Mouse (Mus musculus): ENCODE results near the gene Tmem223. TPM values are rescaled to one million over a fixed set of nuclear protein-coding genes. Genes with fewer than 3 reads are reported as not detected.

Gene Tmem223
- polyA plus RNA-seq, 1 experiment: 59.4 TPM

DNA sequence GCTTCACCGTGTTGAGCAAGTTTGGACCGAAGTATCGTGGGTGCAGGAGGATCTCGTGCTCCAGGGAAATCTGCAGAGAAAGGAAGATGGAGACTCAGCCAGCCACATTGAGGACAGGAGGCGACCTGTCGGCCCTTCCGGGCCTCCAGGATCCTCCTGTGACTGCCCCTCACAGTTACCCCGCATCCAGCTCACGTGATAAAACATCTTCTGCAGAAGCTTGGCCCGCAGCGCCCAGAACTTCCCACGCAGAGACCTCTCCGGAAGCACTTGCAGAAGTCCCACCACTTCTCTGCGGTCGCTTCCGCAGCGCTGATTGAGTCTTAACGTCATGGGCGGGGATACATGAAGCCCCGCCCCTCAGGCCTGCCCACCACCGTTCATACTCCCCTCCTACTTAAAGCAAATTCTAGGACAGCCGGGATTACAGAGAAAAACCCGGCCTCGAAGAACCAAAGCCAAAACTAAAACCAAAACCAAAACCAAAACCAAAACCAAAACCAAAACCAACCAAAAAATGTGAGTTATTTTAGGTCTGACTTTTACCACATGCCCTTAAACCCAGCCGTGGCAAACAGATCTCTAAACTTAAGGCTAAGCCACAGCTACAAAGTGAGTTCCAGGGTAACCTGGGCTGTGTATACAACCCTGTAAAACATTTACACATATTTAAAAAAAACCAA is 27.6 kb downstream of the Tmem223 start, which contains the start of gene Polr2g:
Gene Polr2g, minus strand, starts transcription at position 314 of the 683 bp plus-strand sequence.
- Histone ChIP-seq H3K4me2 (ENCODE audit: low read depth) (peak within 1 kb of the TSS; percentile 80), H3ac (ENCODE audit: control insufficient read depth, insufficient read length) (peak within 1 kb of the TSS; percentile 23), H3K27me3 (ENCODE audit: control insufficient read depth, insufficient read depth, insufficient read length) (no peaks in the 10 kb centered on the region), H3K36me3 (ENCODE audit: control insufficient read depth, insufficient read depth) (peaks cover 16% of the 10 kb centered on the region), H3K79me2 (ENCODE audit: control insufficient read depth, insufficient read depth) (peaks cover 23% of the 10 kb centered on the region), H3K4me3 (peak within 1 kb of the TSS; percentile 75)
- TF ChIP-seq MYOG (IDR thresholded peaks at IDR 0.05; ENCODE audit: control insufficient read depth in 1 of 3, insufficient read depth in 1 of 3, insufficient read length in 2 of 3, low read depth in 2 of 3): no peak
- TF ChIP-seq POLR2A (IDR thresholded peaks at IDR 0.05; ENCODE audit: insufficient read length, low read depth): peak; percentile 74
- peak; percentile 7 for TF ChIP-seq USF1 (IDR thresholded peaks at IDR 0.05; ENCODE audit: low read depth)
- peak; percentile 63 for TF ChIP-seq POLR2AphosphoS2 (IDR thresholded peaks at IDR 0.05; ENCODE audit: insufficient read length, low read depth)

DNA sequence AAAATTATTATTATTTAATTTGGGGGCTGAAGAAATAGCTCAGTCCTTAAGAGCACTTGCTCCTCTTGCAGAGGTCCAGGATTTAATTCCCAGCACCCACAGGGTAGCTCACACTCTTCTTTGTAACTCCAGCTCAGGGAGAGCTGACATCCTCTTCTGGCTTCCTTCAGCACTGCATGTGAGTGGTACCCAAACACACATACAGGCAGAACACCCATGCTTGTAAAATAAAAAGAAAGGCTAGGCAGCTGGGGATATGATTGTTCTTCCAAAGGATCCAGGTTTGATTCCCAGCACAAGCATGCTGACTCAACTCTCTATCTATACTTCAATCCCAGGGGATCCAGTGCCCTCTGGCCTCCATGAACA is 28.1 kb downstream of the Tmem223 start:
- Histone ChIP-seq H3K4me2 (ENCODE audit: low read depth) (peak overlapping the region; percentile 80), H3ac (ENCODE audit: control insufficient read depth, insufficient read length) (no peak overlapping the region), H3K36me3 (ENCODE audit: control insufficient read depth, insufficient read depth) (peaks cover 11% of the 10 kb centered on the region), H3K4me3 (peak overlapping the region; percentile 75), H3K27me3 (ENCODE audit: control insufficient read depth, insufficient read depth, insufficient read length) (no peaks in the 10 kb centered on the region), H3K79me2 (ENCODE audit: control insufficient read depth, insufficient read depth) (peaks cover 23% of the 10 kb centered on the region)
- TF ChIP-seq POLR2AphosphoS2 (IDR thresholded peaks at IDR 0.05; ENCODE audit: insufficient read length, low read depth) (no peak), POLR2A (IDR thresholded peaks at IDR 0.05; ENCODE audit: insufficient read length, low read depth) (no peak), MYOD1 (IDR thresholded peaks at IDR 0.05; ENCODE audit: control insufficient read depth in 1 of 3, insufficient read length in 2 of 3, low read depth in 2 of 3) (no peak), CEBPB (IDR thresholded peaks at IDR 0.05; ENCODE audit: insufficient read depth, poor library complexity, severe bottlenecking) (no peak), TCF12 (IDR thresholded peaks at IDR 0.05; ENCODE audit: insufficient read depth, poor library complexity, severe bottlenecking) (no peak), MAX (IDR thresholded peaks at IDR 0.05; ENCODE audit: low read depth) (no peak), E2F4 (IDR thresholded peaks at IDR 0.05; ENCODE audit: insufficient read depth) (no peak), REST (IDR thresholded peaks at IDR 0.05; ENCODE audit: insufficient read depth, insufficient read length) (no peak), TCF3 (IDR thresholded peaks at IDR 0.05; ENCODE audit: insufficient read length, low read depth) (no peak), USF1 (IDR thresholded peaks at IDR 0.05; ENCODE audit: low read depth) (no peak), SRF (IDR thresholded peaks at IDR 0.05; ENCODE audit: control insufficient read depth, insufficient read length, low read depth) (no peak), MYOG (IDR thresholded peaks at IDR 0.05; ENCODE audit: control insufficient read depth in 1 of 3, insufficient read depth in 1 of 3, insufficient read length in 2 of 3, low read depth in 2 of 3) (no peak)

DNA sequence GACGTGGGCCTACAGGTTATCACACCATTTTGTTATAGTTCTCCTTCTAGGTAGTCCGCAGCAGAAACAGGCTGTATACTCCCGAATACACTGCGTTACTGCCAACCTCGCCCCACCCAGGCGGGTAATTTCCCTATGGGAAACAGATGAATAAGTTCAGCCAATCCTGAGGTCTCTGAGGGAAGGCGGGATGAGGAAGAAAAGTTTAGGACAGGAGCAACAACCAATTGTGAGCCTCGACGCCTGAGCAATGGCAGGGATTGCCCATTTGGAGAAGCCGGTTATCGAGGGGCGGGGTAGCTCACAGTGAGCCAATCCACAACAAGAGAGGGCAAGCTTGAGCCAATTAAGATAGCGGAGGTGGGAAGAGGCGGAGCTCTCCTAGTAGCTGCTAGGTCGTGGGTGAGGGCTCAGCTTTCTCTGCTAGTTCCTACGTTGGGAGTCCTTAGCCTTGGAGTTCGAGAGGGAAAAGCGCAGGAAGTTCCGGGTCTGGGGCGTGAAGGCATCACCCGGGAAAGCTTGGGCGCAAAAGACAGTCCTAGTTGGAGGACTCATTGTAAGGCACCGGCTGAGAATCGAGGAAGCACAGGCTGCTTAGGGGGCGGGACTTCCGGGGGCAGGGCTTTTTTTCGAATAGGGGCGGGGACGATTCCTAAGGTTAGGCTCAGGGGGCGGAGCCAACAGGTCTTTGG is 31.5 kb downstream of the Tmem223 start, which contains the start of gene Zbtb3:
Gene Zbtb3, plus strand, starts transcription at position 426 of the 692 bp plus-strand sequence.
- Histone ChIP-seq H3K4me2 (ENCODE audit: low read depth) (peak within 1 kb of the TSS; percentile 90), H3K27me3 (ENCODE audit: control insufficient read depth, insufficient read depth, insufficient read length) (no peaks in the 10 kb centered on the region), H3K36me3 (ENCODE audit: control insufficient read depth, insufficient read depth) (peaks cover 9% of the 10 kb centered on the region), H3K79me2 (ENCODE audit: control insufficient read depth, insufficient read depth) (peaks cover 11% of the 10 kb centered on the region), H3K4me3 (peak within 1 kb of the TSS; percentile 50), H3ac (ENCODE audit: control insufficient read depth, insufficient read length) (no peak within 1 kb of the TSS)
- TF ChIP-seq POLR2A (IDR thresholded peaks at IDR 0.05; ENCODE audit: insufficient read length, low read depth) (peak; percentile 54), MYOD1 (IDR thresholded peaks at IDR 0.05; ENCODE audit: control insufficient read depth in 1 of 3, insufficient read length in 2 of 3, low read depth in 2 of 3) (no peak), MAX (IDR thresholded peaks at IDR 0.05; ENCODE audit: low read depth) (no peak), REST (IDR thresholded peaks at IDR 0.05; ENCODE audit: insufficient read depth, insufficient read length) (no peak), POLR2AphosphoS2 (IDR thresholded peaks at IDR 0.05; ENCODE audit: insufficient read length, low read depth) (peak; percentile 37), TCF12 (IDR thresholded peaks at IDR 0.05; ENCODE audit: insufficient read depth, poor library complexity, severe bottlenecking) (no peak), E2F4 (IDR thresholded peaks at IDR 0.05; ENCODE audit: insufficient read depth) (peak; percentile 46), MYOG (IDR thresholded peaks at IDR 0.05; ENCODE audit: control insufficient read depth in 1 of 3, insufficient read depth in 1 of 3, insufficient read length in 2 of 3, low read depth in 2 of 3) (no peak), TCF3 (IDR thresholded peaks at IDR 0.05; ENCODE audit: insufficient read length, low read depth) (no peak), USF1 (IDR thresholded peaks at IDR 0.05; ENCODE audit: low read depth) (no peak), CEBPB (IDR thresholded peaks at IDR 0.05; ENCODE audit: insufficient read depth, poor library complexity, severe bottlenecking) (no peak), SRF (IDR thresholded peaks at IDR 0.05; ENCODE audit: control insufficient read depth, insufficient read length, low read depth) (peak; percentile 72)

DNA sequence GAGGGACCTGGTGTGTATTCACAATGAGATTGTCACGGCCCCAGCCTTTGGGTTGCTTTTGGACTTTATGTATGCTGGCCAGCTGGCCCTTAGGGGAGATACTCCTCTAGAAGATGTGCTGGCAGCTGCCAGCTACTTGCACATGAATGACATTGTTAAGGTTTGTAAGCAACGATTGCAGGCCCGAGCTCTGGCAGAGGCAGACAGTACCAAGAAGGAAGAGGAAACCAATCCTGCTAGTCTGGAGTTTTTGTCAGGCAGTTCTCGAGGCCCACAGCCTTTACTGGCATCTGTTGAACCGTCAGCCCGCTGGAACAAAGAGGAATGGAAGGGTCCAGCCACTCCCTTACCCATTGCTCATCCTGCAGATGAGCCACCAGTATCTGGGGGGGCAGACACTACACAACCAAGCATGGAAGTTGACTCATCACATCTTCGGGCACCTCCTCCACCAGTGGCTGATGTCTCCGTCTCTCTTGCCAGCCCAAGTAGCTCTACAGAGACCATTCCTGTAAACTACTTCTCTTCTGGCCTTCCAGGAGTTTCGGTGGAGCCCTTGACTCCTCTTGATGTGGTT is 32.5 kb downstream of the Tmem223 start:
- TF ChIP-seq MYOG (IDR thresholded peaks at IDR 0.05; ENCODE audit: control insufficient read depth in 1 of 3, insufficient read depth in 1 of 3, insufficient read length in 2 of 3, low read depth in 2 of 3) (no peak), CEBPB (IDR thresholded peaks at IDR 0.05; ENCODE audit: insufficient read depth, poor library complexity, severe bottlenecking) (no peak), POLR2AphosphoS2 (IDR thresholded peaks at IDR 0.05; ENCODE audit: insufficient read length, low read depth) (peak; percentile 67), MYOD1 (IDR thresholded peaks at IDR 0.05; ENCODE audit: control insufficient read depth in 1 of 3, insufficient read length in 2 of 3, low read depth in 2 of 3) (no peak), POLR2A (IDR thresholded peaks at IDR 0.05; ENCODE audit: insufficient read length, low read depth) (peak; percentile 48), TCF12 (IDR thresholded peaks at IDR 0.05; ENCODE audit: insufficient read depth, poor library complexity, severe bottlenecking) (no peak)
- Histone ChIP-seq H3K4me2 (ENCODE audit: low read depth) (peak overlapping the region; percentile 84), H3K27me3 (ENCODE audit: control insufficient read depth, insufficient read depth, insufficient read length) (no peaks in the 10 kb centered on the region), H3K4me3 (peak overlapping the region; percentile 50), H3K79me2 (ENCODE audit: control insufficient read depth, insufficient read depth) (peaks cover under 1% of the 10 kb centered on the region), H3ac (ENCODE audit: control insufficient read depth, insufficient read length) (no peak overlapping the region), H3K36me3 (ENCODE audit: control insufficient read depth, insufficient read depth) (peaks cover 19% of the 10 kb centered on the region)
